Mouse (Mus musculus) gastrocnemius, adult 18-20 months (tissue): ENCODE measurements around the gene Smad6. TPM values are rescaled to one million over a fixed set of nuclear protein-coding genes. Genes with fewer than 3 reads are reported as not detected.

Source experiments
- DNase-seq: peaks from one replicate; pipeline ENCODE4 v3.0.0; 2021; ENCODE audit warnings: low spot score
- total RNA-seq, 2 experiments: library from RNA; stranded (reverse); gene quantifications; 2 replicates each; pipeline ENCODE4 v1.2.3; 2021

The Smad6 gene
- total RNA-seq, 2 experiments from 2014 or later: 5.1 TPM

DNA sequence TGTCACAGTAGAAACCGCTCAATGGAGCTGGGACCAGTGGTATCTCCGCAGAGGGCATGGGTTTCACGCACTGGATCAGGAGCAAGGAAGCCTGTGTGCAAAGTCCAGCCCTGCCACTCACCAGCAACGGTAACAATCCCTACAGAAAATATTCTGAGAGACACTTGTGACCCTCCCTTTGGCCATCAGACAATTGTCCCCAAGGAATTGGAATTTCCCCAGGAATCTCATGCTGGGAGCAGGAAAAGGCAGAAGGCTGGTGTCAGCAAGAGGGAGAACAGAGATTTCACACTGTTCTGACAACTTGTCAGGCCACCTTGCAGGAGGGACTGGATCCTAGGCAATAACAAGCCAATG lies 61.1 kb downstream of the Smad6 start:
- no peak for DNase-seq

DNA sequence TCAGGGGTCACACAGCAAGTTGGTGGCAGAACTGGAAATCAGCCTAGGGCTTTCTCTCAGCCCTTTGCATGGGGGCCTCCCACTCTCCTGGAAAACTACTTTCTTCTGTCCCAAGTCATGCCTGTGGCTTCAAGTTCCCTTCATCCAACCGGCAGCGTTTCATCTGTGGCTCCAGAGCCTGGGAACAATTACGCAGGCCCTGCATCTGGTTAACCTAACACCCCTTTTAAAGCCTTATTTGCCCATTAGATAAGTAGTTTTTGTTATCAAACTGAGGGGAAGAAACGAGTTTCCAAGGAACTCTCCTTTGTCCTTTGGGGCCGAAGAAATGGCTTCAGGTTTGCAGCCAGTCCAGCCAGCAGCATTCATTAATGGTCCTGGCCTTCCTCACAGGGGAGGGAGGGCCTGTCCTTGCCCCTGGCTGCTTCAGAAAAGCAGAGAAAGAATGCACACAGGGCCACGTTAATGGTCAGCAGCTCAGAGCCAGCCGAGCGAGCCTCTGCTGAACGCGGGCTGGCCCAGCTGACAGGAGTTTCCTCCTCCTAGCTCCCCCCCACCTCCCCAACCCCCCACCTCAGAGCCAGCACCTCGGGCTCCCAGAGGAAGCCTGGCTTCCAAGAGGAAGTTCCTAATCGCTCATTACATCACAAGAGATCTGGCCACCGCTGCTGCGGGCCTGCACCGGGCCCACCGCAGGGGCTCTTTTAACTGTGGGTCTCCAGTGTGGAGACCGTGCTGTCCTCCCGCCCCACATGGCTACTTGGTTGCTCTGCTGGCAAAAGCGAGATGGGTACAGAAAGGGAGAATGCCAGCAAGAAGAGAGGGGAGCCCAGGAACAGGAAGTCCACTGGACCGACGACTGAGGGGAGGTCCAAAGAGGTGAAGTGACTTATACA lies 61.7 kb downstream of the Smad6 start:
- DNase-seq: no peak

DNA sequence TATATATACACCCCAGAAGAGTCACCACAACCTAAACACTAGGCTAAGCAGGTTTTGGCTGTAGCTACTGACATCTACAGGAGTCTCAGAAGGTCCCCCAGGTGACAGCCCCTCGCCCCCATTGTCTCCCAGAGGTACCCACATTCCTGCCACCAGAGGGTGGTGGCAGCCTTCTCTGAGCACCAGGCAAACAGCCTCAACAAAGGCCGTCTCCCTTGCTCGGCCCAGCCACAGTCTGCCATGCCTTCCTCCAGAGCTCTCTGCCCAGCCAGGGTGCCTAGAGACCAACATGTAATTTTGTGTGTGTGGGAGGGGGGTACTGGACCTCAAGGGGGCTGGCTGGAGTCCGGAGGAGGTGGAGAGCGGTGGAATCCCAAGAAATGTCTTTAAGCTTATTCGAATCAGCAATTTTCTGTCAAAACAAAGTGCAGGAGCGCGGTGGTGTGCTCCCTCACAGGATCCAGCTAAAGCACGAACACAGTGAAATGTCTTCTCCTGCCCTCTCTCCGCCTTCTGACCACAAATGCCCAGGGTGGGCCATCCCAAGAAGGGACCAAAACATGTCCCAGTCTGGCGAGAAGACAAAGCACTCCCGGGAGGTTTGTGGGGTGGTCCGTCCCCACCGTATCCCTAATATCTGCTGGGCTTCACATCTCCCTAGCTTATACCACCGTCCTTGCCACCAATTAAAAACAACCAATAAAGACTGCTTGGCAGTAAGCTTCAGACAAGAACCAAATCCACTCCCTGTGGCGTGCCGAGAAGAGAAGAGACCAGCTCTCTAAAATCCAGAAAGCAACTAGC lies 62.5 kb downstream of the Smad6 start:
- DNase-seq: peak; percentile 38

DNA sequence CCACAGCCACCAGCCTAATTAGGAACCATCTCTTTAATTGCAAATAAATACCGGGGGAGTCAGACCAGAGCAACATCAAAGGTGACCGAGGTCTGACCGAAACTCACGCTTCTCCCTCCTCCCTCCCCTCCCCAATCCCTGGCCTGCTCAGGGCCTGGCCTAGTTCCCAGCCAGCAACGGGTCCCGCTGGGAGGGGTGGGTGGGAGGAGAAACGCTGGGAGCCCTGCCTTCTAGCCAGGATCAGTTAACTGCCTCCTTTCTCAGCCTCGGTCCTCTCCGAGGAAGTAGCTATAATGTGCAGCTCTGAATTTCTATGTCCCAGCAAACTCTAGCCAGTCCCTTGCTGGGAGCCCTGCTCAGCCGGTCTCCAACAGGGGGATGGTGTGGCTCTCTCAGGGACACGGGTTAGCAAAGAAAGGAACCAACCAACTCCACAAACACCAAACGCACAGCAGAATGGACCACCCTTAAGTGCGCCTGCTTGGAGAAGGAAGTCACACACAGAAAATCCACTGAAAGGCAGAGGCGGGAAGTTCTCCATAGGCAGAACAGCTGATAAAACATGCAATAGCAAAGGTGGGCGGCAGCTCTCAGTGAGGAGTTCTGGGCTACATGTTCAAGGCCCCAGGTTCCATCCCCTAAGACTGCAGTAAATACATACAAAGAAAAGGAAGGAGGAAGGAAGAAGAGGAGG lies 63.4 kb downstream of the Smad6 start:
- peak; percentile 65 for DNase-seq

DNA sequence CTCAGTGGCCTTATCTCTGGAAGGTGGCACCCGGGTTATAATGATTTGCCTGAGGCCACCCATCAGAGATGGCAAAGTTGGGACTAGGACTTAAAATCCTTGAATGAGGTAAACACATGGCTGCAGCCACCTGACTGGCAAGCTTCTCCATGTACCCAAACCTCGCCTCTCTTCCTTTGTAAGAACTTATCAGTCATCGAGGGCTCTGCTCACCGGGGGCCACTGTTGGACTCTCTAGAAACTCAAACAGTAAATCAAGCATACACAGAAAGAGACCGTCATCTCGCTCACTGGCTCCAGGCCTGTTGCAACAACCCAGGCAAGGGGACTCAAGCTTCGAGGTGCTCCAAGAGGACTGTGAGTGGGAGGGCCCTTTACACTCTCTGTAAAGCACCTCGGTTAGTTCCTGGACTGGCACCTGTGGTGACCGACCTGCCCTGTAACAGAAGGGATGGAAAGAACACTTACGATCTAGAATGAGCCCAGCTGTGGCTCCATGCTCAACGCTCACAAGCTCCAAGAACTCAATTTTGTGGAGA lies 64.1 kb downstream of the Smad6 start:
- DNase-seq: no peak

DNA sequence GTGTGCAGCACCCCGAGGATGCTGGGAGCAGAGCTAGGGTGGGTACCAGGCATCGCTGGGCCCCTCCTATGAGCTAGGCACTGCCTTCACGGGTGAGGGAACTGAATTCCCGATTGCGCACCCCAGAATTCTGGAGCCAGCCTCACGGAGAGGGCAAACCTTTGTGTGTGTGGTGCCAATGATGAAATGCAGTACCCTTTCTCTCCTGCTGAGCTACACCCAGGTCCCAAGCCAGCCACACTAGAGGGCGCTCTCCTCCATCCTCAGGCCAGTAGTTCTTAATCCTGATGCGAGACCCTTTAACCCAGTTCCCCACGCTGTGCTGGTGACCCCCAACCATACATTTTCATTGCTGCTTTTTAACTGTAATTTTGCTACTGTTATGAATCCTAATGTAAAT lies 65.8 kb downstream of the Smad6 start:
- DNase-seq: peak; percentile 73

DNA sequence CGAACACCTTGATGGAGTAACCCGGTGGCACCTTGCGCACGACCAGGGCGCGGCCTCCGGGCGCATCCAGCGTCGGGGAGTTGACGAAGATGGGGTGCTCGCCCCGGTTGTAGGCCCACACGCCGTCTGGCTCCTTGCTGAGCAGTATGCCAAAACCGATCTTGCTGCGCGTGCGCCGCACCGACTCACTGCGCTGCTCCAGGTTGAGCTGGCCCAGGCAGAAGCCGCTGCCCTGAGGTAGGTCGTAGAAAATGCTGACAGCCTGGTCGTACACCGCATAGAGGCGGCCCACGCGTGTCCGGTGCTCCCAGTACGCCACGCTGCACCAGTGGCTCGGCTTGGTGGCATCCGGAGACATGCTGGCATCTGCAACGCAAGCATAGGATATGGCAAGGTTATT lies 68.2 kb downstream of the Smad6 start:
- no peak for DNase-seq

DNA sequence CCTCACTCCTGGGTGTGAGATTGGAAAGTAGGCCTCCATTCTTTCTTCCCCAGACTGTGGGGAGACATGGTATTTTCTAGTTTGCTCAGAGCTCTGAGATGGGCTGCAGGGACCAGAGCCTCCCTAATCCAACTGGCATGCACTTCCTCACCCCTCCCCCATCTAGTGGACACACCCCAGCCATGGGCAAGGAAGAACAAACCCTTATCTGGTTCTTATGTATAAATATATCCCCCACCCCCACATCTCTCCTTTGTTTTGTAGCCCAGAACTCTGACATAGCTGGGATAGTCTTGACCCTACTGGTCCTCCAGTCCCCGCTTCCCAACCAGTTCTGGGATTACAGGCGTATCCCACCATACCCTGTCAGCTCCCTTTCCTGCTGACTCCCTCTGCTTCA lies 69.3 kb downstream of the Smad6 start:
- no peak for DNase-seq

DNA sequence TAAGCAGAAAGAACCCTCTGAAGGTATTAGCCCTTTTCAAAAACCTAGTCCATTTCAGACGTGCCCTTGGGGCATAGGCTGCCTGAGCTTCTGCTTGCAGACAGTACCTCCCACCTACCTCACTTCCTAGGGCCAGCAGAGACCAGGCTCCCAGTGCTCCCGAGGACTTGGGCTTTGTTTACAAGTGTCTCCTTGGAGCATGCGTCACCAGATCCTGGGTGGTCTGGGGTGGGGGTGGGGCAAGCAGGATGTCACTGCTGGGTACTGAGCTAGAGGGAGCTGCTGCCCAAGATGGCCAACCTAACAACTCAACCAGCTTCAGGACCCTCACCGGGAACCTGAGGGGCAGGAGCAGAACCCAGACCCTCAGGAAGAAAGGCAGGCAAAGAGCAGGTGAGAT lies 71.5 kb downstream of the Smad6 start:
- DNase-seq: no peak

DNA sequence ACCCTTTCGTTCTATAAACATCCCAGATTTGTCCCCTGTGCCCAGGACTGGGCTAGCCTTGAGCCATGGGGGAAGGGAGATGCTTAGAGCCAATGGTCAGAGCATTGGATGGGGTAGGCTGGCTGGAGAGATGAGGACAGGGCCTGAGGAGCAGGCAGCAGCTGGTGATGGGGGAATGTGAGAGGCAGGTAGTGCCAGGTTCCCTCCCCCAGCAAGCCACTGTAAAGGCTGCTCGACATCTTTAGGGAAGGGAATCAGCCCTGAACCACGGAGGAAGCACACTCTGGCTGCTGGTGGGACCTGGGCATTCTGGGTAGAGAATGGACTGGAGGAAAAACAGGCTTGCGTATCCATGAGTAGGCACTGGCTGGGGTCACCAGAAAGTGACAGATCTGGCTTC lies 72.5 kb downstream of the Smad6 start:
- no peak for DNase-seq

DNA sequence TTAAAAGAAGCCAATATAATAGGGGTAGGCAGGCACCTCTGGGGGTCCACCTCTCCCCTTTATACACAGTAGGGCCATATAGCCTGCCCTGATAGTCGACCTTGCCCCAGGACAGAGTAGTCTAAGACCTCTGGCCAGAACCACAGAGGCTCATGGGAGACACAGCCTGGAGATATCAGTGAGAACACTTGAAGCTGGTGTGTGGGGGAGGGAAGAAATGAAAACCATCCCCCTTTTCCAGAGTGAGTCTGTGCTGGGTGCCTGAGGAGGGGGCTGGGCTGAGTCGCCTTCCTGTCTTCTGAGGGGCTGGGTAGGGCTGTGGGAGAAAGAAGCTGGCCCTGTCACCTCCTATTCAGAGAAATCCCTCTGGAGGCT lies 79.3 kb downstream of the Smad6 start:
- DNase-seq: no peak

DNA sequence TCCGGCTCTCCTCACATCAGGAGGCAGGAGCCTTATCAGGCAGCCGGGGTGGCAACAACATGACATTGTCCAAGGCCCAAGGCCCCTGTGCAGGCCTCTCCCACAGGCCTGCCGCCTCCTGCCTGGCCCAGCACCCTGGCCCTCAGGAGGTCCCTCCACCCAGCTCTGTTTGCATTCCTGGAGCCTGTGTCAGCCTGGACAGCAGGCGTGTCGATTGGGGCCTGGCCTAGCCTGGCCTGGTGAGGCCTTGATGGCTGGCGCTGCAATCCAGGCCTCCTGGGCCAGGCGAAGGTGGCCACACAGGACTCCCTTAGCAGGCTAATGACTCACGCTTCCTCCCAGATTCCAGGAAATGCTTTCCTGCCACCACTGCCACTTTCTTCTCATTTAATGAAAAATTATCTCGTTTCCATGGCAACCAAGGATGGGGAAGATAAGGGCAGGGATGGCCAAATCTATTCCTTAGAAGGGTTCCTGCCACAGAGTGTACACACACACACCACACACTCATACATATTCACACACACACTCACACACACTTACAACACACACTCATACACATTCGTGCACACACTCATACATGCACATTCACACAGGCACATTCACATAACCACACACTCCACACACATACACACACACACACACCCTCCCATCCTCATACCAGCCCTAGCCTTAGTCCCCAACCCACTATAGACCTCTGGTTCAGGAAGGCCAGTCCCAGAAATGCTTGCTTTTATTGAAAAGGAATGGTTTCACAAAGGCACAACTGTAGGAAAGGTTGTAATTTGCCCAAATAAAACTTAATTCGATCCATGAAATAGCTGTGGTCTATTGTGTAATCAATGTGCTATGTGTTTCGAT lies 79.9 kb downstream of the Smad6 start:
- peak; percentile 41 for DNase-seq

DNA sequence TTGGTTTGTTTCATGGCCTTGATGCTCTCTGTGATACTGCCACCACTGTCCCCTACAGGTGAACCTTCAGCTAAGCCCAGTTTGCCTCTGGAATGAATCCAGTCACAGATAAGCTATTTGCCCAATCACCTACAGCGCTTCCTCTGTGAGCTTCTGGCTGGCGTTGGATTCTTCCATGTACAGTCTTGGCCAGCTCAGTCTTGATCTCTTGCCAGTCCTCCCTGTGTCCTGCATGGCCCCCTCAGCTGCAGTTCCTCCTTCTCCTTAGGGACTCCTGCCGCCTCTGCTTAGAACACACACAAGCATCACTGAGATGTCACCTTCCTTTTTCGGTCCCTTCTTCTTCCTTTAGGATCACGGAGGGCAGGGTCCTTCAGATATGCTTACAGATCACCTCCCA lies 85.6 kb downstream of the Smad6 start:
- DNase-seq: no peak

DNA sequence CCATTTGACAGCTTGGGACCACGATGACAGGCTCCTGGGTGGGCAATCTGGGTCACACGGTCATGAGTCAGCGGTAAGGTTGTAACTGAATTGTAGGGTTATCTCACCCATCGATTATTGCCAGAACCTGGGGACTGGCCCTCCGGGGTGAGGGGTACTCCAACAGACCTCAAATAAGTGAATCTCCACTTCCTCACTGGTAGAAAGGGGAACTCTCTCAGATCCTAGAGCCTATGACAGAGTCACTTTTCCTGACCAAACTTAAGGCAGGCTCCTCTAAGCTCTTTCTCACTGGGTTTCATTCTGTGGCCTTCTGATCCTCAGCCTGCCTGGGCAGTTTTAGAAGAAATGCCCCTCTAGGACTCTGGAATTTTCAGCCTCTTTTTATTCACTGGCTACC lies 88.8 kb downstream of the Smad6 start:
- no peak for DNase-seq

DNA sequence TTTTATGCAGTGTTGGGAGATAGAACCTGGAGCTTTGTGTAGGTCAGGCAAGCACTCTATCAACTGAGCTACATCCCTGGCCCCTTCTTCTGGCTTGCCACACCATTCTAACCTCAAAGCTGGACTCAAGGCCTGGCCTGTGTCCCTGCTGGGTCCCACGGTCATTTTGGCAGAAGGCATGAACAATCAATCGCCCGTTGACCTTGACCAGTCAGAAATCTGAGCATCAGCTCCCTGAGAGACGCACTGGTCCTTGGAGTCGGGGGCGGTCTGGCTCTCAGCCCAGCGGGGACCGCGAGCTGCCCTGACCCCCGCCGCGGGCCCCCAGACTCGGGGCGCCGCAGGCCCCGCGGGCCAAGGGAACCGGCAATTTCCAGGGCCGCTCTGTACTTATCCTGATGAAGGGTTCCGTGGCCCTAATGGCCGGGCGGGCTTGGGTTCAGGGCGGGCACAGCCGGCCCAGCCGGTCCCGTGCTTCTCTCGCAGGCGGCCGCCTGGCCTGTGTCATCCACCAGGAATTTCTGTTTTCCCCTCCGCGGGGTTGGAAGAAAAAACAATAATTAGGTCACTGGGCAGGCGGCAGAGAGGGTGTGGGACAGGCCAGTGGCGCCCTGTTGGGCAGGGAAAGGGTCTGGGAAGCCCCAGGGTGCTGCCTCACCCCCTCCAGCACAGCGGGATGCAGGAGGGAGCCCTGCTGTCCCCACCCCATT lies 94.4 kb downstream of the Smad6 start:
- peak; percentile 59 for DNase-seq

DNA sequence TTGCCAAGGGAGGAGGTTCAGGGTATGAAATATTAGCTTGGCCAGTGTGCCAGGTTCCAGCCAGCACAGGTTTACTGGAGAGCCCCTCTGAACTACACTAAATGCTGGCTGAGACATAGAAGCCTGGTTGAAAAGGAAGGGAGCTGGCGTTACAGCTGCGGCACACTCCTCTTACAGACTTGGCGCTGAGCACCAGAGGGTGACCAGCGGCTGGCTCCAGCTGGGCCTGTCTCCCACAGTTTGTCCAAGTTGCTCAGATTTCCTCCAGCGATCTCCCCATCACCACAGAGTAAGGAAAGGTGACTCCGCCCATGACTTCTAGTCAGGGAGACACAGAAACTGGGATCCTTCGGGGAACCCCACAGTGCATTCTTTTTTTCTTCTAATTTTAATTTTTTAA lies 95.5 kb downstream of the Smad6 start:
- peak; percentile 55 for DNase-seq

DNA sequence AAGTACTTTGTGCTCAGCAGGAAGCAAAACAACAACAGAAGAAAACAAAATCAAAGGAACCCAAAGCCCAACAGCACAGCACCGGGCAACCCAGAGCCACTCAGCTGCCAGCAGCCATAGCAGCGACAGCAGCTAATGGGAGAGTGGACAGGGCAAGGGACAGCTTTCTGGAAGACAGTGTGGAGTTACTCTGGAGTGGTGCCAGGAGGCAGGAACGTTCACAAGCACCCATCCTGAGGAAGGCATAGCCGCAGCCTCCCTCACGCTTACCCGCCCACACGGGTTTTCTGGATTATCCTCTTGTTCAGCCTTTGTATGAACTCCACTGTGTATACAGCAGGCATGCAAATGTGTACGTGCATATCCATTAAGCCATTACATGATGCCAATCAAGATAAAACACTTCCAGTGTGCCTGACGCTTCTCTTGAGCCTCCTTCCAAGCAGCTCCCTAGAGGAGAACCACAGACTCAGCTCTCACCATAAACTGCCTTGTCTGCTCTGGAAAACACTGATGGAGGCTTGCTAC lies 98.6 kb downstream of the Smad6 start:
- no peak for DNase-seq

DNA sequence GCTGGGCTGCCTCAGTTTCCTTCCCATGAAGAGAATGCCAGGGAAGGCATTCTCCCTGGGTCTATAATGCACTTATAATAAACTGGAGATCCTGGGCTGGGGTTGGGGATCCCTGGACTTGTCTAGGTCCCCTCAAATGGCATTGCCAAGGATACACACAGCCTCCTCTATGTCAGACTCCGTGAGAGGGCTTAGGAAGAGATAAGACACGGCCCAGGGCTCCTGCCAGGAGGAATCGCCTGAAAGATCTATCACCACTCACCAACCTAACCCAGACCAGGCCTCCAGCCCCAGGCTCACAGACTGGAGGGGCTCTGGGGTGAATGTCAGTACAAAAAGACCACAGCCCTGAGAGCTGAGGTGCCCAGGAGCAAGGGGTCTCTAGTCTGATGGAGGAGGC lies 102.2 kb downstream of the Smad6 start:
- DNase-seq: no peak

DNA sequence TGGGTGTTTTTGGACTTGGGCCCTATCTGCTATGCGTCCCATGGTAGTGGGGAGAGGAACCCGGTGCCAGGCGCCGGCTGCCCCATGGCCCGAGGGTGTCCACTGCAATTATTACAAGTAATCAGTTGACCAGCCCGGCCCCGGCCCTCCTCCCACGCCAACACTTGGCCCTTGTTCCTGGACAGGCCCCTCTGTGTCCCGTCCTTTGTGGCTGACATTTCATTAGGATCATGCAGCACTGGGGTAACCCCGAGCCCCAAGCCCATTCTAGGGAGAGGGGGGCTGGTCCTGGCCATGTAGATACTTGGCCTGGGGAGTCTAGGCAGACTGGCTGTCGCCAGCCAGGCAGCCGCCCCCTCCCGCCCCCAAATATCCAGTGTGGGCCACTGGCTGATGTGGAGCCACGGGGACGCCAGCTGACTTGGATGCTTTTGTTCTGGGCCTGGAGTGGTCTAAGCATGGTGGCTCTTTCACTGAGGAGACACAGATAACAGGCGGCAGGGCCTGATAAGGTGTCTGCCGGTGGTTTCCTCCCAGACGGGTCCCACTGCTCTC lies 102.8 kb downstream of the Smad6 start:
- no peak for DNase-seq

DNA sequence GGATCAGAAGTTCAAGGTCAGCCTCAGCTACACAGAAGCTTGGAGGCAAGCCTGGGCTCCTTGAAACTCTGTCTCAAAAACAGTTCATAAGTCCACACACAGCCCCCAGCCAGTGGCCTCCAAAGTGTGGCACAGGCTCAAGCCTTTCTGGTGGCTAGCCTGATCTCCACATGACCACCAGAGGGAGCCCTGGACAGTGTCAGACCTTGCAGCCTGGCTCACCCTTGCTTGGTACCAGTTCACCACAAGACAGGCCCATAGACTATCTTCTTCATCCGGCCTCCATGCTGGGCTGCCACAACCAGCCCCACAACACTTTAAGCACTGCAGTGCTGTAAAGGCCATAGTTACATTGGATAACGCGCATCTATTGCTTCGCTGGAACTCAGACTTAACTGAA lies 103.6 kb downstream of the Smad6 start:
- DNase-seq: peak; percentile 80
